Mouse (Mus musculus) heart, embryonic 15.5 days (tissue): ENCODE measurements around the gene Olfr1224-ps1. TPM values are rescaled to one million over a fixed set of nuclear protein-coding genes. Genes with fewer than 3 reads are reported as not detected.

ENCODE experiments used
- polyA plus RNA-seq: library from polyadenylated mRNA; unstranded; fragments of >200 nt; fragmentation: Nextera tagmentation; extraction: Ambion mirVana; gene quantifications from 2 replicates; pipeline ENCODE4 v1.2.1, GENCODE M21; 2015

Gene Olfr1224-ps1
- polyA plus RNA-seq, 1 experiment from 2014 or later: not detected

Other genes with a start within 250 kb of the Olfr1224-ps1 start
- gene Olfr1209, start 248.9 kb downstream of the Olfr1224-ps1 start, polyA plus RNA-seq: not detected in 2 replicates
- not detected in 2 replicates for gene Olfr1211, start 226.0 kb downstream of the Olfr1224-ps1 start, polyA plus RNA-seq
- gene Olfr1212, start 210.1 kb downstream of the Olfr1224-ps1 start, polyA plus RNA-seq: not detected in 2 replicates
- gene Gm13762, start 183.8 kb downstream of the Olfr1224-ps1 start, polyA plus RNA-seq: not detected in 2 replicates
- not detected in 2 replicates for gene Olfr1214, start 171.4 kb downstream of the Olfr1224-ps1 start, polyA plus RNA-seq
- not detected in 2 replicates for gene Olfr1215, start 157.1 kb downstream of the Olfr1224-ps1 start, polyA plus RNA-seq
- not detected in 2 replicates for gene Olfr1216, start 145.8 kb downstream of the Olfr1224-ps1 start, polyA plus RNA-seq
- gene Olfr1217, start 132.0 kb downstream of the Olfr1224-ps1 start, polyA plus RNA-seq: not detected in 2 replicates
- gene Olfr1218, start 102.9 kb downstream of the Olfr1224-ps1 start, polyA plus RNA-seq: not detected in 2 replicates
- gene Olfr1219, start 80.6 kb downstream of the Olfr1224-ps1 start, polyA plus RNA-seq: not detected in 2 replicates
- gene Olfr1220, start 57.3 kb downstream of the Olfr1224-ps1 start, polyA plus RNA-seq: not detected in 2 replicates
- gene Olfr1221, start 46.8 kb downstream of the Olfr1224-ps1 start, polyA plus RNA-seq: not detected in 2 replicates
- not detected in 2 replicates for gene Olfr1222, start 31.0 kb downstream of the Olfr1224-ps1 start, polyA plus RNA-seq
- not detected in 2 replicates for gene Olfr1223, start 12.5 kb downstream of the Olfr1224-ps1 start, polyA plus RNA-seq
- gene Olfr1225, start 10.6 kb upstream of the Olfr1224-ps1 start, polyA plus RNA-seq: not detected in 2 replicates
- not detected in 2 replicates for gene Olfr1226, start 36.0 kb upstream of the Olfr1224-ps1 start, polyA plus RNA-seq
- not detected in 2 replicates for gene Olfr1228, start 90.0 kb upstream of the Olfr1224-ps1 start, polyA plus RNA-seq
- gene Olfr1229, start 123.9 kb upstream of the Olfr1224-ps1 start, polyA plus RNA-seq: not detected in 2 replicates
- gene Olfr1230, start 133.2 kb upstream of the Olfr1224-ps1 start, polyA plus RNA-seq: not detected in 2 replicates
- not detected in 2 replicates for gene Olfr1231, start 143.0 kb upstream of the Olfr1224-ps1 start, polyA plus RNA-seq
- gene Olfr1232, start 165.6 kb upstream of the Olfr1224-ps1 start, polyA plus RNA-seq: not detected in 2 replicates
- gene Olfr1233, start 178.3 kb upstream of the Olfr1224-ps1 start, polyA plus RNA-seq: not detected in 2 replicates
- not detected in 2 replicates for gene Olfr1234, start 200.8 kb upstream of the Olfr1224-ps1 start, polyA plus RNA-seq
- not detected in 2 replicates for gene Olfr1238, start 245.6 kb upstream of the Olfr1224-ps1 start, polyA plus RNA-seq